Mouse (Mus musculus) myocyte (in vitro differentiated cells): Measurements from ENCODE around the gene Arf1. TPM values are rescaled to one million over a fixed set of nuclear protein-coding genes. Genes with fewer than 3 reads are reported as not detected.

Experiments used
- H3K27me3 ChIP-seq: one replicate; pipeline ENCODE4 v1.6.1; 2011; ENCODE audit not compliant: control insufficient read depth, insufficient read depth, insufficient read length
- H3K36me3 ChIP-seq: one replicate; pipeline ENCODE4 v1.6.1; 2011; ENCODE audit not compliant: control insufficient read depth, insufficient read depth
- H3K4me2 ChIP-seq: one replicate; pipeline ENCODE4 v1.6.1; 2011; ENCODE audit warnings: low read depth, control low read depth
- H3K4me3 ChIP-seq: one replicate; pipeline ENCODE4 v1.5.1; 2011; ENCODE audit warnings: mild to moderate bottlenecking, control low read depth, moderate library complexity
- H3K79me2 ChIP-seq: one replicate; pipeline ENCODE4 v1.6.1; 2011; ENCODE audit not compliant: control insufficient read depth, insufficient read depth
- H3ac ChIP-seq: one replicate; pipeline ENCODE4 v1.6.1; 2011; ENCODE audit not compliant: control insufficient read depth, insufficient read length
- CEBPB ChIP-seq: IDR thresholded peaks from 2 replicates; pipeline ENCODE4 v1.6.1; 2011; ENCODE audit warnings: mild to moderate bottlenecking, moderate library complexity; ENCODE audit not compliant: poor library complexity, insufficient read depth, severe bottlenecking
- E2F4 ChIP-seq: IDR thresholded peaks from one replicate; pipeline ENCODE4 v1.6.1; 2011; ENCODE audit warnings: mild to moderate bottlenecking, control low read depth, moderate library complexity; ENCODE audit not compliant: insufficient read depth
- MAX ChIP-seq: IDR thresholded peaks from one replicate; pipeline ENCODE4 v1.6.1; 2011; ENCODE audit warnings: low read depth, mild to moderate bottlenecking, control low read depth
- MYOD1 ChIP-seq, 3 experiments: IDR thresholded peaks; one replicate each; pipeline ENCODE4 v1.6.1; 2011; ENCODE audit warnings: control low read depth in 2 of 3, low read depth in 2 of 3, mild to moderate bottlenecking in 2 of 3, moderate library complexity in 1 of 3; ENCODE audit not compliant: insufficient read length in 2 of 3, control insufficient read depth in 1 of 3
- MYOG ChIP-seq, 3 experiments: IDR thresholded peaks; one replicate each; pipeline ENCODE4 v1.6.1; 2011; ENCODE audit warnings: control low read depth in 2 of 3, low read depth in 2 of 3, mild to moderate bottlenecking in 2 of 3; ENCODE audit not compliant: insufficient read length in 2 of 3, control insufficient read depth in 1 of 3, insufficient read depth in 1 of 3
- POLR2A ChIP-seq: IDR thresholded peaks from one replicate; pipeline ENCODE4 v1.6.1; 2011; ENCODE audit warnings: low read depth, mild to moderate bottlenecking, control low read depth, moderate library complexity; ENCODE audit not compliant: insufficient read length
- POLR2AphosphoS2 ChIP-seq: IDR thresholded peaks from one replicate; pipeline ENCODE4 v1.6.1; 2011; ENCODE audit warnings: low read depth, control low read depth; ENCODE audit not compliant: insufficient read length
- REST ChIP-seq: IDR thresholded peaks from one replicate; pipeline ENCODE4 v1.6.1; 2011; ENCODE audit warnings: mild to moderate bottlenecking, control low read depth, moderate library complexity; ENCODE audit not compliant: insufficient read depth, insufficient read length
- SRF ChIP-seq: IDR thresholded peaks from one replicate; pipeline ENCODE4 v1.6.1; 2011; ENCODE audit warnings: low read depth; ENCODE audit not compliant: control insufficient read depth, insufficient read length
- TCF12 ChIP-seq: IDR thresholded peaks from one replicate; pipeline ENCODE4 v1.6.1; 2011; ENCODE audit warnings: mild to moderate bottlenecking, control low read depth; ENCODE audit not compliant: poor library complexity, insufficient read depth, severe bottlenecking
- TCF3 ChIP-seq: IDR thresholded peaks from one replicate; pipeline ENCODE4 v1.6.1; 2011; ENCODE audit warnings: low read depth, control low read depth; ENCODE audit not compliant: insufficient read length
- USF1 ChIP-seq: IDR thresholded peaks from one replicate; pipeline ENCODE4 v1.6.1; 2011; ENCODE audit warnings: low read depth, mild to moderate bottlenecking, control low read depth, moderate library complexity
- polyA plus RNA-seq: library from polyadenylated mRNA; unstranded; fragments of >200 nt; fragmentation: generic; extraction: Trizol; gene quantifications from one replicate; pipeline ENCODE4 v1.2.1, GENCODE M21; 2012; ENCODE audit warnings: missing spikeins

Gene Arf1
- polyA plus RNA-seq, 1 experiment, result 500 TPM

- TF ChIP-seq REST (no peak), E2F4 (peak; percentile 57), MAX (no peak), POLR2AphosphoS2 (peak; percentile 93), POLR2A (peak; percentile 86)
- peak within 1 kb of the TSS; percentile 70 for H3ac ChIP-seq
These were observed 19.8 kb downstream of the Arf1 start, which contains the start of gene 2310033P09Rik for GRCm38 (mm10) chr11:59208153-59208831. Gene 2310033P09Rik, plus strand, starts transcription at chr11:59208321.

GRCm38 (mm10) chr11:59202081-59202995 is 25.7 kb downstream of the Arf1 start, which contains the start of gene Mrpl55:
Gene Mrpl55, plus strand, starts transcription at chr11:59202486.
- no peak for TF ChIP-seq REST
- peak; percentile 63 for TF ChIP-seq POLR2A
- TF ChIP-seq E2F4, result no peak
- peak in 1 of 3 experiments; percentile 5 for TF ChIP-seq MYOD1 (IDR thresholded peaks at IDR 0.05; ENCODE audit: control insufficient read depth in 1 of 3, insufficient read length in 2 of 3, low read depth in 2 of 3)
- TF ChIP-seq USF1, result no peak
- peak; percentile 64 for TF ChIP-seq POLR2AphosphoS2
- peak within 1 kb of the TSS; percentile 83 for H3K4me2 ChIP-seq
- H3K4me3 ChIP-seq, result peak within 1 kb of the TSS; percentile 69
- peaks cover 4% of the 10 kb centered on the region for H3K36me3 ChIP-seq
- peaks cover 5% of the 10 kb centered on the region for H3K79me2 ChIP-seq
- H3K27me3 ChIP-seq, result no peaks in the 10 kb centered on the region
- H3ac ChIP-seq, result no peak within 1 kb of the TSS

More at GRCm38 (mm10) chr11:59208153-59208831, 19.8 kb downstream of the Arf1 start, which contains the start of gene 2310033P09Rik:
- peaks cover 16% of the 10 kb centered on the region for H3K79me2 ChIP-seq
- H3K4me3 ChIP-seq, result peak within 1 kb of the TSS; percentile 73
- H3K4me2 ChIP-seq, result peak within 1 kb of the TSS; percentile 87
- H3K36me3 ChIP-seq, result peaks cover 30% of the 10 kb centered on the region
- H3K27me3 ChIP-seq, result no peaks in the 10 kb centered on the region

GRCm38 (mm10) chr11:59201216-59202002 is 26.7 kb downstream of the Arf1 start:
- TF ChIP-seq USF1 (no peak), POLR2A (no peak), SRF (no peak), REST (no peak), CEBPB (no peak), TCF12 (no peak), TCF3 (no peak), MYOD1 (IDR thresholded peaks at IDR 0.05; ENCODE audit: control insufficient read depth in 1 of 3, insufficient read length in 2 of 3, low read depth in 2 of 3) (no peak), MYOG (IDR thresholded peaks at IDR 0.05; ENCODE audit: control insufficient read depth in 1 of 3, insufficient read depth in 1 of 3, insufficient read length in 2 of 3, low read depth in 2 of 3) (no peak), E2F4 (no peak), POLR2AphosphoS2 (no peak), MAX (no peak)

DNA sequence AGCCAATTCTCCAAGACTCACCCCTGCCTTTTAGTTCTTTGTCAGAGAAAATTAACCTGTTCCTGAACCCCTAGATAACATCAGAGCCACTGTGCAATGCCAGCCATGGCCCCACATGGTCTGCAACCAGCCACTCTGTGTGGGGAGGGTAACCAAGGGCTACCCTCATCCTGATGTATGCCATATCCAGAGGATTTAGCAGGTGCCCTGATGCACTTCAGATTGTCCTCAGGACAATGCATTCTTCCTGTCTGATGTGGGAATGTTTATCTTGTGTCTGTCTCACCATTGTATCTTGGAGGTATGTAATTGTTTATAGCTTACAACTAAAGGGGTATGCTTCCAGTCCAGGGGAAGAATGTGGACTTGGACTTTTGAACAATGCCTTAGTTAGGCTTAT is 31.8 kb downstream of the Arf1 start:
- Histone ChIP-seq H3K27me3 (no peaks in the 10 kb centered on the region), H3K79me2 (no peaks in the 10 kb centered on the region), H3K4me3 (no peak overlapping the region), H3ac (no peak overlapping the region), H3K36me3 (no peaks in the 10 kb centered on the region), H3K4me2 (no peak overlapping the region)
- TF ChIP-seq MYOG (IDR thresholded peaks at IDR 0.05; ENCODE audit: control insufficient read depth in 1 of 3, insufficient read depth in 1 of 3, insufficient read length in 2 of 3, low read depth in 2 of 3), result no peak
- no peak for TF ChIP-seq SRF
- no peak for TF ChIP-seq MYOD1 (IDR thresholded peaks at IDR 0.05; ENCODE audit: control insufficient read depth in 1 of 3, insufficient read length in 2 of 3, low read depth in 2 of 3)
- no peak for TF ChIP-seq REST
- no peak for TF ChIP-seq USF1
- no peak for TF ChIP-seq TCF12
- TF ChIP-seq MAX, result no peak
- no peak for TF ChIP-seq POLR2AphosphoS2
- TF ChIP-seq E2F4, result no peak
- TF ChIP-seq POLR2A, result no peak
- no peak for TF ChIP-seq TCF3
- TF ChIP-seq CEBPB, result no peak

More at GRCm38 (mm10) chr11:59201216-59202002, 26.7 kb downstream of the Arf1 start:
- Histone ChIP-seq H3K27me3 (no peaks in the 10 kb centered on the region), H3K4me2 (peak overlapping the region; percentile 83), H3K36me3 (peaks cover 2% of the 10 kb centered on the region), H3ac (no peak overlapping the region), H3K4me3 (peak overlapping the region; percentile 69), H3K79me2 (peaks cover 5% of the 10 kb centered on the region)
